Mouse (Mus musculus): ENCODE measurements around the gene Nfam1.
A peak's percentile ranks its signal among the peaks of the same experiment; 100 is the strongest.

Nfam1 gene

GRCm38 (mm10) chr15:83037755-83038483, 4.8 kb upstream of the Nfam1 start:
- peak; percentile 87 for DNase-seq (ENCODE audit: extremely low spot score)

GRCm38 (mm10) chr15:83036900-83037519, 3.9 kb upstream of the Nfam1 start:
- DNase-seq (ENCODE audit: extremely low spot score), result no peak

GRCm38 (mm10) chr15:83036089-83036488, 3.0 kb upstream of the Nfam1 start:
- no peak for DNase-seq (ENCODE audit: extremely low spot score)

- peak; percentile 36 for DNase-seq (ENCODE audit: extremely low spot score)
Measured at GRCm38 (mm10) chr15:83034275-83034977, 1.3 kb upstream of the Nfam1 start.

GRCm38 (mm10) chr15:83030884-83031283, 2.2 kb downstream of the Nfam1 start:
- DNase-seq (ENCODE audit: extremely low spot score), result no peak

- peak; percentile 58 for DNase-seq (ENCODE audit: extremely low spot score)
Measured at GRCm38 (mm10) chr15:83029725-83030718, 3.1 kb downstream of the Nfam1 start.

- DNase-seq (ENCODE audit: extremely low spot score), result no peak
Measured at GRCm38 (mm10) chr15:83026129-83026528, 7.0 kb downstream of the Nfam1 start.

- DNase-seq (ENCODE audit: extremely low spot score), result peak; percentile 59
Measured at GRCm38 (mm10) chr15:83025041-83025760, 7.9 kb downstream of the Nfam1 start.

GRCm38 (mm10) chr15:83022947-83023346, 10.2 kb downstream of the Nfam1 start:
- DNase-seq (ENCODE audit: extremely low spot score), result no peak

GRCm38 (mm10) chr15:83010990-83011664, 22.0 kb downstream of the Nfam1 start:
- DNase-seq (ENCODE audit: extremely low spot score), result no peak

GRCm38 (mm10) chr15:83010423-83010822, 22.7 kb downstream of the Nfam1 start:
- DNase-seq (ENCODE audit: extremely low spot score), result peak; percentile 33

- DNase-seq (ENCODE audit: extremely low spot score), result no peak
Measured at GRCm38 (mm10) chr15:83009532-83009931, 23.6 kb downstream of the Nfam1 start.

- DNase-seq (ENCODE audit: extremely low spot score), result no peak
Measured at GRCm38 (mm10) chr15:83008761-83009423, 24.2 kb downstream of the Nfam1 start.

GRCm38 (mm10) chr15:83007346-83007920, 25.7 kb downstream of the Nfam1 start:
- DNase-seq (ENCODE audit: extremely low spot score), result no peak

- no peak for DNase-seq (ENCODE audit: extremely low spot score)
Measured at GRCm38 (mm10) chr15:83002665-83003548, 30.2 kb downstream of the Nfam1 start.

- DNase-seq (ENCODE audit: extremely low spot score), result no peak
Measured at GRCm38 (mm10) chr15:82998811-82999221, 34.3 kb downstream of the Nfam1 start.

- no peak for DNase-seq (ENCODE audit: extremely low spot score)
Measured at GRCm38 (mm10) chr15:82996431-82996830, 36.7 kb downstream of the Nfam1 start.

- no peak for DNase-seq (ENCODE audit: extremely low spot score)
Measured at GRCm38 (mm10) chr15:82995239-82995638, 37.9 kb downstream of the Nfam1 start.

All from embryo, embryonic 9.5 days (tissue).